Comparison of ENCODE assay signal across 8 mouse cellular contexts in genomic region chr4:25408696-25409448, GRCm38 (mm10).
DNase-seq lines count a peak whose midpoint lies in the region; ATAC-seq lines count a peak whose summit lies in the region.
"Had no signal": no experiment of that assay in that cellular context is flagged by ENCODE, and none has a peak within 500 bp of the region (broad histone marks: within the 10 kb centered on the region; RNA-seq: fewer than 3 reads in every experiment).

No protein-coding gene starts in this region.

- peaks cover 13% of the 10 kb centered on the region for H3K4me1 ChIP-seq in embryonic facial prominence, embryonic 15.5 days
- peaks cover 29% of the 10 kb centered on the region for H3K4me1 ChIP-seq in midbrain, embryonic 12.5 days
- H3K4me1 ChIP-seq: liver, embryonic 15.5 days had no signal

- peak; percentile 67 for ATAC-seq in embryonic facial prominence, embryonic 15.5 days (ENCODE audit: insufficient number of reproducible peaks, low FRiP score, low TSS enrichment, low read depth)
- ATAC-seq in midbrain, embryonic 12.5 days (ENCODE audit: low FRiP score, low read depth): peak; percentile 96
- no peak for ATAC-seq in inflammation-experienced regulatory T-cells, adult 6 months

- no peak overlapping the region for H3K27ac ChIP-seq in embryonic facial prominence, embryonic 15.5 days (replicated peaks)
- H3K27ac ChIP-seq in midbrain, embryonic 12.5 days (replicated peaks): peak overlapping the region; percentile 89
- H3K27ac ChIP-seq: liver, embryonic 15.5 days had no signal

- no peaks in the 10 kb centered on the region for H3K27me3 ChIP-seq in embryonic facial prominence, embryonic 15.5 days
- no peaks in the 10 kb centered on the region for H3K27me3 ChIP-seq in midbrain, embryonic 12.5 days
- H3K27me3 ChIP-seq: liver, embryonic 15.5 days had no signal

- WGBS in embryonic facial prominence, embryonic 15.5 days: 16% methylated on average over 3 of the region's 3 CpGs
- 13% methylated on average over 3 of the region's 3 CpGs for WGBS in midbrain, embryonic 12.5 days

- no peak overlapping the region for H3K4me2 ChIP-seq in embryonic facial prominence, embryonic 15.5 days (replicated peaks)
- H3K4me2 ChIP-seq in midbrain, embryonic 12.5 days (replicated peaks): peak overlapping the region; percentile 18
- H3K4me2 ChIP-seq: liver, embryonic 15.5 days had no signal

- H3K9ac ChIP-seq in embryonic facial prominence, embryonic 15.5 days: no peak overlapping the region
- no peak overlapping the region for H3K9ac ChIP-seq in midbrain, embryonic 12.5 days (replicated peaks)
- H3K9ac ChIP-seq: liver, embryonic 15.5 days had no signal

- H3K36me3 ChIP-seq in embryonic facial prominence, embryonic 15.5 days: no peaks in the 10 kb centered on the region
- no peaks in the 10 kb centered on the region for H3K36me3 ChIP-seq in midbrain, embryonic 12.5 days
- H3K36me3 ChIP-seq: liver, embryonic 15.5 days had no signal

- H3K9me3 ChIP-seq in embryonic facial prominence, embryonic 15.5 days (replicated peaks): no peaks in the 10 kb centered on the region
- H3K9me3 ChIP-seq in midbrain, embryonic 12.5 days: no peaks in the 10 kb centered on the region
- H3K9me3 ChIP-seq: liver, embryonic 15.5 days had no signal

- DNase-seq in cerebellum, adult 9-11 months: peak; percentile 26
- DNase-seq in layer of hippocampus, adult 18-20 months (ENCODE audit: low spot score in 2 of 2): peak; percentile 40 to 64
- DNase-seq in urinary bladder, postnatal 4 days (ENCODE audit: low spot score in 2 of 2): no peak
- DNase-seq in thymus, postnatal 36 days: no peak

- H3K4me3 ChIP-seq in embryonic facial prominence, embryonic 15.5 days (replicated peaks): no peak overlapping the region
- H3K4me3 ChIP-seq in midbrain, embryonic 12.5 days: no peak overlapping the region
- H3K4me3 ChIP-seq: liver, embryonic 15.5 days had no signal

Comparison
In these comparisons a context has a peak if more than half of its experiments do, and no peak if none do; other contexts are left out.
1. DNase-seq: peak in cerebellum, adult 9-11 months (single experiment) and layer of hippocampus, adult 18-20 months (2 of 2); none in urinary bladder, postnatal 4 days (0 of 2) and thymus, postnatal 36 days (0 of 2).